Mouse (Mus musculus) cortical plate, adult 2 months (tissue): ENCODE measurements around the gene Kcnn1.

Source experiments
- CTCF ChIP-seq: fragments of 200-500 bp; IDR thresholded peaks from 2 replicates; pipeline ENCODE4 v1.5.1; 2011; ENCODE audit warnings: mild to moderate bottlenecking, control low read depth, low read length; ENCODE audit not compliant: insufficient read depth; ENCODE audit errors: extremely low read depth
- POLR2A ChIP-seq: fragments of 200-500 bp; IDR thresholded peaks from 2 replicates; pipeline ENCODE4 v1.6.1; 2011; ENCODE audit warnings: mild to moderate bottlenecking, low read length, control low read depth; ENCODE audit not compliant: insufficient read depth; ENCODE audit errors: extremely low read depth

DNA sequence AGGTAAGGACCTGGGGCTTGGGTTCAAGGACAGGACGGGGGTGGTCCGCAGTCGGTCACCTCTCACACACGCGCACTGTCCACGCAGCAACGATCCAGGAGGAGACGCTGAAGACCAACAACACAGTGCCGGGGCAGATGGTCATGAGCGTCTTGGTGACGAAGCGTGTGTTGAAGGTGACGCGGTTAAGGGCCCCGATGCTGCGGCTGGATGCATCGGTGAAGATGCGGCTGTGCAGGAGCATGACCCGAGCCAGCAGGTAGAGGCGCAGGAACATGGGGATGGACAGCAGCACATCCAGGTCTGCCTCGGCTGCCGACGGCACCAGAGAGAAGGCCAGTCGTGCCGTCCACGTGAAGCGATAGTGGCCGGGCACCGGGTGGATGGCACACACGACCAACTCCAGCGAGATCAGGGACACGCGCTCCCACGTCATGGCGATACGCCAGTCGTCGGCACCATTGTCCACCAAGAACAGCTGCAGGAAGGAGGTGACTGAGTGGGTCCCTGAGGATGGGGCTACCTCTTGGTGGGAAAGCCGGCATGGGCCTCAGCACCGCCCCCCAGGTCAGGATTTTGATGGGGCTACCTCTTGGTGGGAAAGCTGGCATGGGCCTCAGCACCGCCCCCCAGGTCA is 10.3 kb downstream of the Kcnn1 start:
- no peak for TF ChIP-seq CTCF
- no peak for TF ChIP-seq POLR2A
